Mouse (Mus musculus): ENCODE measurements around the gene Chrm3. TPM values are rescaled to one million over a fixed set of nuclear protein-coding genes. Genes with fewer than 3 reads are reported as not detected.
"Not testable (repeated sequence)": the region's sequence is repeated elsewhere in the genome, so short reads cannot be mapped to it uniquely, and the experiment has no call there.

Gene Chrm3
- polyA plus RNA-seq (2015; fragmentation: Nextera tagmentation; extraction: Ambion mirVana) = 0.43 and 0.70 TPM in 2 replicates

DNA sequence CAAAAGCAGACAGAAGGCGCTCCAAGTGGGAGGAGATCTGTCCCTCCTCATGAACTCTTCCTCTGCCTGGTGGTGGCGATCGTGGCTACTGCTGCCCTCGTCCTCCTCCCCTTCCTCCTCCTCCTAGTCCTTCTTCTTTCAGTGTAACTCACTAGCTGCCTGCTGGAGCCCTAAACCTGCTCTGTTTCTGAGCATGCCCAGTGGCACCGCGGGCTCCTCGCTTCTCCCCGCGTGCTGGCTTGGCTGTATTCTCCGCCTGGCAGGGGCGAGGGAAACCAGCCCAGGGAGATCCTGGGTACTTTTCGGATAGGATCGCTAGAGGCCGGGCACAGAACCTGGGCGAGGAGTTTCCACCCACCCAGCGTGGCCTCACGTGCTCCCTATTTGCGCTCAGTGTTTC is at the start of gene Chrm3:
Gene Chrm3, minus strand, starts transcription at position 71 of the 400 bp plus-strand sequence.
- peak within 1 kb of the TSS; percentile 99 for H3K4me2 ChIP-seq
- H3K27ac ChIP-seq (replicated peaks) = no peak within 1 kb of the TSS
- ATAC-seq (ENCODE audit: extremely low read depth, insufficient number of reproducible peaks, low FRiP score, low TSS enrichment) = no peak
- H3K4me1 ChIP-seq = peaks cover 9% of the 10 kb centered on the region
- 3% methylated on average over 18 of the region's 18 CpGs for WGBS
- peaks cover 50% of the 10 kb centered on the region for H3K27me3 ChIP-seq (replicated peaks)
- H3K4me3 ChIP-seq = peak within 1 kb of the TSS; percentile 68
- no peaks in the 10 kb centered on the region for H3K36me3 ChIP-seq
- no peaks in the 10 kb centered on the region for H3K9me3 ChIP-seq
- H3K9ac ChIP-seq = peak within 1 kb of the TSS; percentile 78

GRCm38 (mm10) chr13:10394364-10394763 is 33.7 kb upstream of the Chrm3 start:
- Histone ChIP-seq H3K4me2 (no peak overlapping the region), H3K27me3 (replicated peaks) (no peaks in the 10 kb centered on the region), H3K4me1 (no peaks in the 10 kb centered on the region), H3K27ac (replicated peaks) (no peak overlapping the region), H3K4me3 (no peak overlapping the region), H3K9ac (no peak overlapping the region), H3K9me3 (no peaks in the 10 kb centered on the region), H3K36me3 (no peaks in the 10 kb centered on the region)
- 83% methylated on average over 2 of the region's 2 CpGs for WGBS
- ATAC-seq (ENCODE audit: extremely low read depth, insufficient number of reproducible peaks, low FRiP score, low TSS enrichment) = no peak

DNA sequence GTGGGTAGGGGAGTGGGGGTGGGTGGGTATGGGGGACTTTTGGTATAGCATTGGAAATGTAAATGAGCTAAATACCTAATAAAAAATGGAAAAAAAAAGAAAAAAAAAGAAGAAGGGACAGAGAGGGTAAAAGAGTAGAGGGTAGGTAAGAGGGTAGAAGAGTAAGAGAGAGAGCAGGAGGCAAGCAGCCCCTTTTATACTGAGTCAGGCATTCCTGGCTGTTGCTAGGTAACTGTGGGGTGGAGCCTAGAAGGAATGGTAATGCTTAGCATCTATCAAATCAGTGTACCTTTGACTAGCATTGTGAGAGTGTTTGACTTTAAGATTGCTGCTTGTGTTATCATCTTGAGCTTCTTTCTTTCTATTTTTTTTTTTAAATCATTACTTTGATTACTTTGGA is 14.8 kb upstream of the Chrm3 start:
- not testable (repeated sequence) for H3K36me3 ChIP-seq; H3K4me2 ChIP-seq; H3K4me1 ChIP-seq; ATAC-seq (ENCODE audit: extremely low read depth, insufficient number of reproducible peaks, low FRiP score, low TSS enrichment); H3K27ac ChIP-seq (replicated peaks); H3K4me3 ChIP-seq; H3K9ac ChIP-seq; H3K9me3 ChIP-seq; H3K27me3 ChIP-seq (replicated peaks)

- Histone ChIP-seq H3K9ac (peak overlapping the region; percentile 78), H3K27ac (replicated peaks) (no peak overlapping the region), H3K4me3 (peak overlapping the region; percentile 68), H3K36me3 (no peaks in the 10 kb centered on the region), H3K27me3 (replicated peaks) (peaks cover 50% of the 10 kb centered on the region), H3K4me2 (peak overlapping the region; percentile 99), H3K9me3 (no peaks in the 10 kb centered on the region), H3K4me1 (peaks cover 9% of the 10 kb centered on the region)
- WGBS = 1% methylated on average over 55 of the region's 60 CpGs
- no peak for ATAC-seq (ENCODE audit: extremely low read depth, insufficient number of reproducible peaks, low FRiP score, low TSS enrichment)
Observed at GRCm38 (mm10) chr13:10360199-10360694, 400 bp downstream of the Chrm3 start.

- WGBS = 3% methylated on average over 26 of the region's 26 CpGs
Observed at GRCm38 (mm10) chr13:10359516-10360198, 990 bp downstream of the Chrm3 start.

DNA sequence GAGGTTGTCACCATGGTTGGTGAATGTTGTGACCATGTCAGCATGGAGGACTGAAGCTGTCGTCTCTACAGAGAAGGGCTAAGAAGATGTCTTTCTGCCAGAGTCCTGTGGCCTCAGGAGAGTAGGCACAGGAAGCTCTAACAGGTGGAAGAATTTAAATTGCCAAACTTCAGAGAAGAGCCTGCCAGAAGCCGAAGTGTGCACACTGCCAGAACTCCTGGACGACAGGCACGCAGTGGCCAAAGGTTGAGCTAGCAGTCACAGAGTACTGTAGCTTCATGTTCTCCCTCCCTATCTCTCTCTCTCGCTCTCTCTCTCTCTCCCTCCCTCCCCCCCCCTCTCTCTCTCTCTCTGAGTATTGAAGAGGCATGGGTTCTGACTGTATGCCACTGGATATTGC is 4.9 kb downstream of the Chrm3 start:
- Histone ChIP-seq H3K27ac (replicated peaks) (no peak overlapping the region), H3K4me1 (peaks cover 3% of the 10 kb centered on the region), H3K9ac (no peak overlapping the region), H3K27me3 (replicated peaks) (peaks cover 24% of the 10 kb centered on the region), H3K4me3 (no peak overlapping the region), H3K4me2 (no peak overlapping the region), H3K9me3 (no peaks in the 10 kb centered on the region), H3K36me3 (no peaks in the 10 kb centered on the region)
- 66% methylated on average over 5 of the region's 5 CpGs for WGBS
- no peak for ATAC-seq (ENCODE audit: extremely low read depth, insufficient number of reproducible peaks, low FRiP score, low TSS enrichment)

More at GRCm38 (mm10) chr13:10359516-10360198, 990 bp downstream of the Chrm3 start:
- Histone ChIP-seq H3K36me3 (no peaks in the 10 kb centered on the region), H3K4me3 (peak overlapping the region; percentile 68), H3K9ac (peak overlapping the region; percentile 78), H3K4me2 (peak overlapping the region; percentile 99), H3K27me3 (replicated peaks) (peaks cover 49% of the 10 kb centered on the region), H3K4me1 (peaks cover 9% of the 10 kb centered on the region), H3K9me3 (no peaks in the 10 kb centered on the region), H3K27ac (replicated peaks) (no peak overlapping the region)
- no peak for ATAC-seq (ENCODE audit: extremely low read depth, insufficient number of reproducible peaks, low FRiP score, low TSS enrichment)

GRCm38 (mm10) chr13:10354885-10355575 is 5.6 kb downstream of the Chrm3 start:
- Histone ChIP-seq H3K36me3 (no peaks in the 10 kb centered on the region), H3K4me3 (no peak overlapping the region), H3K27ac (replicated peaks) (no peak overlapping the region), H3K4me2 (no peak overlapping the region), H3K27me3 (replicated peaks) (peaks cover 16% of the 10 kb centered on the region), H3K9me3 (no peaks in the 10 kb centered on the region), H3K9ac (no peak overlapping the region), H3K4me1 (peaks cover 3% of the 10 kb centered on the region)
- 41% methylated on average over 2 of the region's 2 CpGs for WGBS
- no peak for ATAC-seq (ENCODE audit: extremely low read depth, insufficient number of reproducible peaks, low FRiP score, low TSS enrichment)

DNA sequence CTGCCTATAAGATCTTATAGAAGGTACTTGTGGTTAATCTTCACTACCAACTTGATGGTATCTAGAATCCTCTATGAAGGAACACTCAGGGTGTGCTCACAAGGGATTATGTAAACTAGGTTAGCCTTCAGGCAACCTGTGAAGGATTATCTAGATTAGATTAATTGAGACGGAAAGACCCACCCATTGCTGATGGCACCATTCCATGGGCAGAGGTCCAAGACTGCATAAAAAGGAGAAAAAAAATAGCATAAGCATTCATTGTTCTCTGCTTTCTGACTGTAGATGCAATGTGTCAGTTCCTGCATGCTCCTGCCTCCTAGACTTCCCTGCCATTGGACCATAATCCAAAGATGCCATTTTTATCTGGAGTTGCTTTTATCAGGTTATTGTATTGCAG is 8.5 kb downstream of the Chrm3 start:
- no peaks in the 10 kb centered on the region for H3K36me3 ChIP-seq
- no peak for ATAC-seq (ENCODE audit: extremely low read depth, insufficient number of reproducible peaks, low FRiP score, low TSS enrichment)
- H3K4me3 ChIP-seq = no peak overlapping the region
- 66% methylated on average over 1 of the region's 1 CpGs for WGBS
- H3K9ac ChIP-seq = no peak overlapping the region
- H3K4me1 ChIP-seq = no peaks in the 10 kb centered on the region
- no peaks in the 10 kb centered on the region; the same call in 1 of the 2 replicates for H3K27me3 ChIP-seq (replicated peaks)
- no peak overlapping the region for H3K4me2 ChIP-seq
- H3K27ac ChIP-seq (replicated peaks) = no peak overlapping the region
- no peaks in the 10 kb centered on the region for H3K9me3 ChIP-seq

DNA sequence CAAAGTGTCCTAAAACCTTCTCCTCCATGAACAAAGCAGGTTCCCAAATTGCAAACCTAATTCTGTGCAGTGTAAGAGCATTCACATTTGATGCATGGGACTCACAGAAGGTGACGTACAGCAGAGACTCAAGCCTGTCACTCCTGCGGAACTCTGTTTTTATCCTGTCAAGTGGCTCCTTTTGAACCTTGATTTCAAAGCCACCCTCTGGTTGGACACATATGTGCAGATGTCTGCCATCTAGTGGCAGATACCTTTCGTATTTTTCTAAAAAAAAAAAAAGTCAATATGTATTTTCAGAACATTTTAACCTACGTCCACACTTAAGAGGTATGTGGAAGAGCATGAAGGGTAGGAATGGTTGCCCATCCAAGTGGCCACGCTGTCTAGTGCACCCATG is 16.3 kb downstream of the Chrm3 start:
- no peaks in the 10 kb centered on the region for H3K9me3 ChIP-seq
- no peak overlapping the region for H3K4me3 ChIP-seq
- no peaks in the 10 kb centered on the region for H3K4me1 ChIP-seq
- H3K27ac ChIP-seq (replicated peaks) = no peak overlapping the region
- no peaks in the 10 kb centered on the region for H3K36me3 ChIP-seq
- no peak overlapping the region for H3K4me2 ChIP-seq
- no peak overlapping the region for H3K9ac ChIP-seq
- ATAC-seq (ENCODE audit: extremely low read depth, insufficient number of reproducible peaks, low FRiP score, low TSS enrichment) = no peak
- H3K27me3 ChIP-seq (replicated peaks) = no peaks in the 10 kb centered on the region
- WGBS = 42% methylated on average over 5 of the region's 5 CpGs

DNA sequence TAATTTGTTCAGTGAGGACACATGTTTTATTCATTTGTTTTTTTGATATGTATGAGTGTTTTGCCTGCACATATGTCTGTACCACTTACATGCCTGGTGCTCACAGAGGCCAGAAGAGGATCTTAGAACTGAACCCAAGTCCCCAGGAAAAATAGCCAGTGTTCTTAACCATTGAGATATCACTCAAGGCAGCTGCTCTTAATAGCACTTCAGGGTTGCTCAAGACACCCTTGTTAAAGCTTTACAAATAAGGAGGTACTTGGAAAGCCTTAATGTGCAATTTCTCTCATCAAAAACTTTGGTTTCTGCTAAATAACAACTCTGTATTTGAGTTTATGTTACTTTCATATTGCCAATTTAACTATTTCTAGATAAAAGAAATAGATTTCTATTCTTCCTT is 25.1 kb downstream of the Chrm3 start:
- Histone ChIP-seq H3K27me3 (replicated peaks) (no peaks in the 10 kb centered on the region), H3K9me3 (no peaks in the 10 kb centered on the region), H3K36me3 (no peaks in the 10 kb centered on the region), H3K27ac (replicated peaks) (no peak overlapping the region), H3K9ac (no peak overlapping the region), H3K4me1 (no peaks in the 10 kb centered on the region), H3K4me3 (no peak overlapping the region), H3K4me2 (no peak overlapping the region)
- ATAC-seq (ENCODE audit: extremely low read depth, insufficient number of reproducible peaks, low FRiP score, low TSS enrichment) = no peak

DNA sequence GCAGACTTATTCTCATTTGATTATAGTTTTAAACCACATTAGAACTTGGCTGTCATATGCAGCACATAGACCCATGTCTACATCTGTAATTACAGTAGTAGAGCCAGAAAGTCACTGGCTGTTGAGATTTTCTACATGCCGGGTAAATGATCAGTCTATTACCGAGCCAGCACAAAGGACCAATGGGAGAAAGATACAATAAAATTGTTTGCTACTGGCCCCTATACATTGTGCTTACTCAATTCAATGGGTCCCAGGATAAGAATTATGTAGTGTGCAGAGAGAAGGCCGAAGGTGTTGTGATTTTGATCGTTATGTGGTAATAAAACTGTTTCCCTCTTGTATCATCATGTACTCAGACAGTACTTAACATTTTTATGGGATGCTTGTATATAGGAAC is 27.9 kb downstream of the Chrm3 start:
- Histone ChIP-seq H3K27me3 (replicated peaks) (no peaks in the 10 kb centered on the region), H3K9ac (no peak overlapping the region), H3K27ac (replicated peaks) (no peak overlapping the region), H3K4me2 (no peak overlapping the region), H3K36me3 (no peaks in the 10 kb centered on the region), H3K4me1 (no peaks in the 10 kb centered on the region), H3K4me3 (no peak overlapping the region), H3K9me3 (no peaks in the 10 kb centered on the region)
- 80% methylated on average over 4 of the region's 4 CpGs for WGBS
- no peak for ATAC-seq (ENCODE audit: extremely low read depth, insufficient number of reproducible peaks, low FRiP score, low TSS enrichment)

DNA sequence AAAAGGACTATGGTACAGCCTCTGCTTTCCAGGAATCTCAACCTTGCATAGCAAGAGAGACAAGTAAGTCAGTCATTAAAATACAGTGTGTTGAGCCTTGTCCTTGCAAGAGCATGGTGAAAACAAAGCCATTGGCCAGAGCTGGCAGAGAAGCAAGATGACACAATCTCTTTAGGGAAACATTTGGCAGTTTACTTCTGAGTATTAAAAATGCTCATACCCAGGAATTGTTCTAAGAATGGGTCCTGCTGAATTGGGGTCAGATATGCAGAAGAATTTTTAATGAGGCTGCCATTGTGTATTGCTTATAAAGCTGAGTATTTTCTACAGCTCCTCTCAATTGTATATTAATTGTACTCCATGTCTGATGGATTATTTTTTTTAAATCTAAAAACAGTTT is 50.8 kb downstream of the Chrm3 start:
- no peaks in the 10 kb centered on the region for H3K27me3 ChIP-seq (replicated peaks)
- no peak overlapping the region for H3K4me3 ChIP-seq
- no peaks in the 10 kb centered on the region for H3K36me3 ChIP-seq
- H3K27ac ChIP-seq (replicated peaks) = no peak overlapping the region
- H3K9me3 ChIP-seq = no peaks in the 10 kb centered on the region
- H3K4me2 ChIP-seq = no peak overlapping the region
- H3K4me1 ChIP-seq = no peaks in the 10 kb centered on the region
- no peak overlapping the region for H3K9ac ChIP-seq
- no peak for ATAC-seq (ENCODE audit: extremely low read depth, insufficient number of reproducible peaks, low FRiP score, low TSS enrichment)
